Mouse (Mus musculus): ENCODE results near the gene Thnsl2. TPM values are rescaled to one million over a fixed set of nuclear protein-coding genes. Genes with fewer than 3 reads are reported as not detected.

Gene Thnsl2
- polyA plus RNA-seq, 1 experiment: 1.6 TPM

DNA sequence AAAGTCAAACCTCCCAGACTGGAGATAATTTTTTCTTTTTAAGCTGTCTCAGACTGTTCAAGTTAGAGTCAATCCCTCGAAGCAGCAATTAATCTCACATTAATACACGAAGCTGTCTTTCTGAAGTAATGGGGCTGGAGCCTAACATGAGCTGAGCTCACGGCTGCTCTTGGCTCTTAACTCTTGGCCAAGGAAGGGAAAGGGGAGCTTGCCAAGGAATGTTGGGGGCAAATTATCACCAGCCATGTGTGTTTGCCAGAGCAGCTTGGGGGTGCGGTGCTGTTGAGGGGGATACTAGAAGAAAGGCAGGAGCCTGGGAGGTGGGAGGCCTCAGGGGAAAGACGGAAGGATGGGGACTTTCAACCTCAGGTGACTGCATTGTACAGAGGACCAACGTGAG is 63.0 kb downstream of the Thnsl2 start:
- TF ChIP-seq FLI1 (IDR thresholded peaks at IDR 0.05; ENCODE audit: low read length): no peak
- no peak for TF ChIP-seq GATA1 (IDR thresholded peaks at IDR 0.05; ENCODE audit: borderline replicate concordance, low read length)
- Histone ChIP-seq H3K27me3 (replicated peaks) (no peaks in the 10 kb centered on the region), H3K4me1 (no peaks in the 10 kb centered on the region), H3K9me3 (no peaks in the 10 kb centered on the region), H3K4me3 (replicated peaks) (no peak overlapping the region), H3K36me3 (replicated peaks; ENCODE audit: low read length) (no peaks in the 10 kb centered on the region)

Other genes with a start within 250 kb of the Thnsl2 start
- gene Tex37, start 225.5 kb downstream of the Thnsl2 start, polyA plus RNA-seq (2012; ENCODE audit: insufficient read depth, low replicate concordance): not detected in 2 replicates
- not detected in 2 replicates for gene Foxi3, start 187.9 kb downstream of the Thnsl2 start, polyA plus RNA-seq (2012; ENCODE audit: insufficient read depth, low replicate concordance)
- not detected in 2 replicates for gene Fabp1, start 55.4 kb upstream of the Thnsl2 start, polyA plus RNA-seq (2012; ENCODE audit: insufficient read depth, low replicate concordance)
- gene Krcc1, start 127.2 kb upstream of the Thnsl2 start, polyA plus RNA-seq (2012; ENCODE audit: insufficient read depth, low replicate concordance): 19.3 and 76.1 TPM in 2 replicates
- gene Smyd1, start 177.8 kb upstream of the Thnsl2 start, polyA plus RNA-seq (2012; ENCODE audit: insufficient read depth, low replicate concordance): 0.19 TPM in 1 of 2 replicates, not detected in the other
- gene Cd8b1, start 178.3 kb upstream of the Thnsl2 start, polyA plus RNA-seq (2012; ENCODE audit: insufficient read depth, low replicate concordance): not detected in 2 replicates
- not detected in 2 replicates for gene Cd8a, start 229.0 kb upstream of the Thnsl2 start, polyA plus RNA-seq (2012; ENCODE audit: insufficient read depth, low replicate concordance)